In the genomic region with DNA sequence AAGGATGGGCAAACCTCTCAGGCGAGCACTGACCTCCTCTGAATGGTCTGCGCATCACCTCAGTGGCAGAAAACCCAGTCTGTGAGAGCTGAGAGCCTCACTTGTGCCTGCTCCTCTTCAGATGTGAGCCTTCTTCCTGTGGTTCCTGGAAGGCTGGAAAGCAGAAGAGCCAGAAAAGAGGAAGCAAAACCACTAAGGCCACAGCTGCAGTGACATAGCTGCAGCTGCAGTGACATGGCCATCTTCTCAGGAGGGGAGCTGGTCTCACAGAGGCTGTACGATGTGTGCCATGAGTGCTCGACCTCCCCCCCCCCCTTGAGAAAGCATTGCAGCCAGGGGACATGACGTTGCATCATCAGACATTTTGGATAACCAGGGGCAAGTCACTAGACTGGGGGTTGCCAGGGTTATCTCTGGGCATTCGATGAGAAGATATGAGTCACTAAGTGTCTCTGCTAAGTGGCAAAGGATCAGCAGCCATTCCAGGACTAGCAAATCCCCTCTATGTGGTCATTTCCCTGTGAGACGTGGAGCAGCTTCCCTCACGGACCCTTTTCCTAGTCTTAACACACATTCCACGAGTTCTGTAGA, we compare ENCODE assay signal across 19 mouse cellular contexts. TPM values are rescaled to one million over a fixed set of nuclear protein-coding genes. Genes with fewer than 3 reads are reported as not detected.
DNase-seq lines count a peak whose midpoint lies in the region; ATAC-seq and TF ChIP-seq lines count a peak whose summit lies in the region.
"Had no signal": no experiment of that assay in that cellular context is flagged by ENCODE, and none has a peak within 500 bp of the region (broad histone marks: within the 10 kb centered on the region; RNA-seq: fewer than 3 reads in every experiment).

No protein-coding gene starts in this region.

- peaks cover 61% of the 10 kb centered on the region for H3K4me1 ChIP-seq in liver, embryonic 12.5 days
- H3K4me1 ChIP-seq in liver, embryonic 11.5 days (replicated peaks; ENCODE audit: control insufficient read depth, insufficient read depth, low read length) = peaks cover 41% of the 10 kb centered on the region
- H3K4me1 ChIP-seq in G1E (ENCODE audit: insufficient read depth, low read depth, low read length) = peaks cover 62% of the 10 kb centered on the region
- peaks cover 44% of the 10 kb centered on the region for H3K4me1 ChIP-seq in limb, embryonic 10.5 days

- H3K27me3 ChIP-seq in liver, embryonic 12.5 days (replicated peaks) = no peaks in the 10 kb centered on the region
- H3K27me3 ChIP-seq in liver, embryonic 11.5 days (replicated peaks; ENCODE audit: control insufficient read depth, insufficient read depth, low read length) = no peaks in the 10 kb centered on the region
- no peaks in the 10 kb centered on the region for H3K27me3 ChIP-seq in G1E (ENCODE audit: insufficient read depth, low read length)
- no peaks in the 10 kb centered on the region for H3K27me3 ChIP-seq in limb, embryonic 10.5 days (ENCODE audit: low read depth, poor library complexity, severe bottlenecking)
- H3K27me3 ChIP-seq: neural tube, embryonic 12.5 days had no signal

- no peaks in the 10 kb centered on the region for H3K9me3 ChIP-seq in liver, embryonic 12.5 days (replicated peaks)
- no peaks in the 10 kb centered on the region for H3K9me3 ChIP-seq in liver, embryonic 11.5 days (ENCODE audit: control insufficient read depth, low read length)
- no peaks in the 10 kb centered on the region for H3K9me3 ChIP-seq in G1E (replicated peaks)
- no peaks in the 10 kb centered on the region for H3K9me3 ChIP-seq in limb, embryonic 10.5 days (replicated peaks)
- H3K9me3 ChIP-seq: limb, embryonic 12.5 days; neural tube, embryonic 12.5 days had no signal

- peak overlapping the region; percentile 90 for H3K27ac ChIP-seq in liver, embryonic 12.5 days
- H3K27ac ChIP-seq in liver, embryonic 11.5 days (ENCODE audit: low read depth, low read length) = no peak overlapping the region
- H3K27ac ChIP-seq in limb, embryonic 10.5 days = peak overlapping the region; percentile 10; the same call in 1 of the 2 replicates
- H3K27ac ChIP-seq: heart, adult 2 months; limb, embryonic 12.5 days; neural tube, embryonic 12.5 days had no signal

- 56% methylated on average over 9 of the region's 9 CpGs for WGBS in liver, embryonic 12.5 days (ENCODE audit: insufficient replicate concordance)
- 58% methylated on average over 9 of the region's 9 CpGs for WGBS in liver, embryonic 11.5 days
- 87% methylated on average over 9 of the region's 9 CpGs for WGBS in limb, embryonic 10.5 days

- H3K4me2 ChIP-seq in liver, embryonic 12.5 days = peak overlapping the region; percentile 59
- no peak overlapping the region for H3K4me2 ChIP-seq in liver, embryonic 11.5 days
- H3K4me2 ChIP-seq: limb, embryonic 12.5 days; neural tube, embryonic 12.5 days had no signal

- TF ChIP-seq CTCF in G1E (IDR thresholded peaks at IDR 0.05; ENCODE audit: low read depth, low read length) = no peak

- H3K36me3 ChIP-seq in liver, embryonic 12.5 days = peaks cover 88% of the 10 kb centered on the region
- peaks cover 14% of the 10 kb centered on the region for H3K36me3 ChIP-seq in liver, embryonic 11.5 days (ENCODE audit: control insufficient read depth, insufficient read depth, low read length)
- H3K36me3 ChIP-seq in G1E (replicated peaks) = peaks cover 91% of the 10 kb centered on the region
- H3K36me3 ChIP-seq in limb, embryonic 10.5 days = peaks cover 54% of the 10 kb centered on the region

- no peak for ATAC-seq in liver, embryonic 12.5 days
- no peak for ATAC-seq in liver, embryonic 11.5 days (replicated peaks; ENCODE audit: low FRiP score)
- ATAC-seq in G1E (ENCODE audit: extremely low read depth, insufficient number of reproducible peaks, low FRiP score, poor library complexity, severe bottlenecking) = peak; percentile 48
- peak; percentile 91 for ATAC-seq in monocyte, adult 5-6 weeks (replicated peaks; ENCODE audit: insufficient number of reproducible peaks, low FRiP score, low TSS enrichment, poor library complexity, severe bottlenecking)

- no peak overlapping the region for H3K4me3 ChIP-seq in liver, embryonic 12.5 days
- H3K4me3 ChIP-seq in liver, embryonic 11.5 days (ENCODE audit: low read depth, low read length) = no peak overlapping the region
- peak overlapping the region; percentile 52; the same call in 1 of the 2 replicates for H3K4me3 ChIP-seq in G1E (ENCODE audit: low read depth, low read length)
- no peak overlapping the region for H3K4me3 ChIP-seq in limb, embryonic 10.5 days
- H3K4me3 ChIP-seq: heart, adult 2 months; limb, embryonic 12.5 days; neural tube, embryonic 12.5 days had no signal

- DNase-seq in liver, embryonic 11.5 days (ENCODE audit: low spot score) = no peak
- peak; percentile 82 for DNase-seq in G1E (ENCODE audit: low spot score)
- no peak for DNase-seq in limb, embryonic 10.5 days (ENCODE audit: low spot score)
- no peak for DNase-seq in kidney, adult 11 months
- no peak for DNase-seq in thymus, postnatal 14 days
- no peak for DNase-seq in T-cell, adult 2 months (ENCODE audit: low spot score)
- DNase-seq: adrenal gland, postnatal 14 days; cerebellum, adult 11 months; heart, postnatal 10 days; kidney, postnatal 14 days; retina, postnatal 1 day; thymus, adult 2 months had no signal

- H3K9ac ChIP-seq in liver, embryonic 12.5 days = peak overlapping the region; percentile 28; the same call in 1 of the 2 replicates
- no peak overlapping the region for H3K9ac ChIP-seq in liver, embryonic 11.5 days (ENCODE audit: low read depth, low read length)
- H3K9ac ChIP-seq: limb, embryonic 12.5 days had no signal

RNA-seq across cellular contexts. Expression of gene Mknk1, which starts 18.4 kb away (rescaled TPM):
- polyA plus RNA-seq in liver, embryonic 12.5 days (2016; fragmentation: Nextera tagmentation; extraction: Ambion mirVana) = 45.2 and 47.2 TPM in 2 replicates
- polyA plus RNA-seq in liver, embryonic 11.5 days (2014; fragmentation: Nextera tagmentation; extraction: Ambion mirVana) = 43.8 and 46.9 TPM in 2 replicates
- total RNA-seq in G1E (2014; fragmentation: Nextera tagmentation) (78.5 and 86.9 TPM in 2 replicates), G1E (2017) (78.7 and 111 TPM in 2 replicates)
- polyA plus RNA-seq in G1E (2012) = 34.9 and 39.8 TPM in 2 replicates
- 23.1 and 29.6 TPM in 2 replicates for polyA plus RNA-seq in limb, embryonic 10.5 days (2016; fragmentation: Nextera tagmentation; extraction: Ambion mirVana)
- total RNA-seq in monocyte, adult 5-6 weeks (2017) = 80.9 to 129 TPM (median 98.0 TPM) in 3 replicates

RNA-seq across cellular contexts. Expression of gene Kncn, which starts 26.8 kb away (rescaled TPM):
- polyA plus RNA-seq in liver, embryonic 12.5 days (2016; fragmentation: Nextera tagmentation; extraction: Ambion mirVana) = not detected in 2 replicates
- not detected in 2 replicates for polyA plus RNA-seq in liver, embryonic 11.5 days (2014; fragmentation: Nextera tagmentation; extraction: Ambion mirVana)
- total RNA-seq in G1E (2014; fragmentation: Nextera tagmentation) (not detected in 2 replicates), G1E (2017) (not detected in 2 replicates)
- polyA plus RNA-seq in G1E (2012) = not detected in 2 replicates
- polyA plus RNA-seq in limb, embryonic 10.5 days (2016; fragmentation: Nextera tagmentation; extraction: Ambion mirVana) = not detected in 2 replicates
- not detected in 3 replicates for total RNA-seq in monocyte, adult 5-6 weeks (2017)
- total RNA-seq: adrenal gland, postnatal 14 days; heart, adult 2 months; heart, postnatal 10 days had no signal
- polyA plus RNA-seq: heart, adult 2 months; intestine, embryonic 14.5 days; limb, embryonic 12.5 days; neural tube, embryonic 12.5 days had no signal

RNA-seq across cellular contexts. Expression of gene Mob3c, which starts 29.5 kb away (rescaled TPM):
- 7.4 and 8.3 TPM in 2 replicates for polyA plus RNA-seq in liver, embryonic 12.5 days (2016; fragmentation: Nextera tagmentation; extraction: Ambion mirVana)
- 9.7 and 9.8 TPM in 2 replicates for polyA plus RNA-seq in liver, embryonic 11.5 days (2014; fragmentation: Nextera tagmentation; extraction: Ambion mirVana)
- 7.1 and 7.9 TPM in 2 replicates for total RNA-seq in G1E (2014; fragmentation: Nextera tagmentation)
- 16.7 and 20.9 TPM in 2 replicates for total RNA-seq in G1E (2017)
- 7.9 TPM in 2 replicates for polyA plus RNA-seq in G1E (2012)
- polyA plus RNA-seq in limb, embryonic 10.5 days (2016; fragmentation: Nextera tagmentation; extraction: Ambion mirVana) = 4.4 and 6.5 TPM in 2 replicates
- total RNA-seq in monocyte, adult 5-6 weeks (2017) = 17.7 to 25.1 TPM (median 19.5 TPM) in 3 replicates

RNA-seq across cellular contexts. Expression of gene 6430628N08Rik, which starts 33.1 kb away (rescaled TPM):
- not detected in 2 replicates for polyA plus RNA-seq in liver, embryonic 12.5 days (2016; fragmentation: Nextera tagmentation; extraction: Ambion mirVana)
- polyA plus RNA-seq in liver, embryonic 11.5 days (2014; fragmentation: Nextera tagmentation; extraction: Ambion mirVana) = not detected in 2 replicates
- total RNA-seq in G1E (2014; fragmentation: Nextera tagmentation) (not detected in 2 replicates), G1E (2017) (not detected in 2 replicates)
- not detected in 2 replicates for polyA plus RNA-seq in G1E (2012)
- 0.11 TPM in 1 of 2 replicates, not detected in the other for polyA plus RNA-seq in limb, embryonic 10.5 days (2016; fragmentation: Nextera tagmentation; extraction: Ambion mirVana)
- not detected in 3 replicates for total RNA-seq in monocyte, adult 5-6 weeks (2017)
- total RNA-seq: adrenal gland, postnatal 14 days; heart, adult 2 months; heart, postnatal 10 days had no signal
- polyA plus RNA-seq: cortical plate, adult 2 months; heart, adult 2 months; intestine, embryonic 14.5 days; neural tube, embryonic 12.5 days; thymus, adult 2 months had no signal

Comparison
In these comparisons a context has a peak if more than half of its experiments do, and no peak if none do; other contexts are left out.
1. ATAC-seq: peak in G1E (single experiment) and monocyte, adult 5-6 weeks (single experiment); none in liver, embryonic 12.5 days (single experiment) and liver, embryonic 11.5 days (single experiment).